Mouse (Mus musculus) kidney, postnatal 0 days (tissue): ENCODE data around the gene Supt6. TPM values are rescaled to one million over a fixed set of nuclear protein-coding genes. Genes with fewer than 3 reads are reported as not detected.

Experiments
- ATAC-seq: fragments of 200-750 bp; cut with Nextera tagmentation; replicated peaks from 2 replicates; pipeline ENCODE4 v1.8.0; 2017; ENCODE audit warnings: low read depth, moderate number of reproducible peaks, moderate TSS enrichment, moderate library complexity; ENCODE audit not compliant: low FRiP score
- DNase-seq: peaks from one replicate; pipeline ENCODE4 v3.0.0-alpha.2; 2016; ENCODE audit warnings: low spot score
- H3K27ac ChIP-seq: fragments of 300-500 bp; sonication (generic); 2 replicates; pipeline ENCODE4 v1.5.1; 2014; ENCODE audit warnings: mild to moderate bottlenecking
- H3K27me3 ChIP-seq: fragments of 300-500 bp; sonication (generic); 2 replicates; pipeline ENCODE4 v1.6.1; 2014; ENCODE audit warnings: low read length, mixed read lengths; ENCODE audit not compliant: insufficient read depth
- H3K36me3 ChIP-seq: fragments of 300-500 bp; sonication (generic); 2 replicates; pipeline ENCODE4 v1.6.1; 2014; ENCODE audit warnings: low read length, mixed read lengths; ENCODE audit not compliant: insufficient read depth
- H3K4me1 ChIP-seq: fragments of 300-500 bp; sonication (generic); replicated peaks from 2 replicates; pipeline ENCODE4 v1.6.1; 2014; ENCODE audit warnings: antibody characterized with exemption, low read length, mixed read lengths; ENCODE audit not compliant: insufficient read depth
- H3K4me2 ChIP-seq: fragments of 300-500 bp; sonication (generic); 2 replicates; pipeline ENCODE4 v1.6.1; 2014; ENCODE audit warnings: mild to moderate bottlenecking, low read length, moderate library complexity, mixed read lengths
- H3K4me3 ChIP-seq: fragments of 300-500 bp; sonication (generic); replicated peaks from 2 replicates; pipeline ENCODE4 v1.5.1; 2014; ENCODE audit warnings: low read depth, low read length
- H3K9ac ChIP-seq: fragments of 300-500 bp; sonication (generic); 2 replicates; pipeline ENCODE4 v1.6.1; 2014; ENCODE audit warnings: low read depth, low read length
- H3K9me3 ChIP-seq: fragments of 300-500 bp; sonication (generic); replicated peaks from 2 replicates; pipeline ENCODE4 v1.6.1; 2016; ENCODE audit warnings: low read length, inconsistent platforms, mixed read lengths
- CTCF ChIP-seq: IDR thresholded peaks from 2 replicates; pipeline ENCODE4 v1.5.1; 2016; ENCODE audit warnings: antibody characterized with exemption, low read depth, mild to moderate bottlenecking, moderate library complexity
- WGBS: fragments of 180-500 bp; shearing (Covaris S2); extraction: QIAGEN DNeasy Blood & Tissue Kit; methylation state at CpG from one replicate; pipeline ENCODE4 v1.1.7; 2014; 5-methylcytosine and 5-hydroxymethylcytosine counted together
- microRNA-seq: library from miRNA; unstranded; fragments of <30 nt; microRNA quantifications from one replicate; pipeline ENCODE4, GENCODE M21; 2016
- polyA plus RNA-seq: library from polyadenylated mRNA; unstranded; fragments of >200 nt; fragmentation: Nextera tagmentation; extraction: Ambion mirVana; gene quantifications from 2 replicates; pipeline ENCODE4 v1.2.1, GENCODE M21; 2015

The Supt6 gene
- polyA plus RNA-seq, 1 experiment from 2014 or later: 14.4 TPM

- ATAC-seq (no peak), DNase-seq (no peak)
- 32% methylated on average over 6 of the region's 6 CpGs for WGBS
- Histone ChIP-seq H3K4me3 (no peak overlapping the region; the same call in 1 of the 2 replicates), H3K4me1 (peaks cover 33% of the 10 kb centered on the region), H3K36me3 (peaks cover 34% of the 10 kb centered on the region), H3K9ac (0 out of 2 replicates have a peak overlapping the region, but pooled peaks have one; percentile 93), H3K4me2 (peak overlapping the region; percentile 90), H3K27me3 (no peaks in the 10 kb centered on the region), H3K9me3 (no peaks in the 10 kb centered on the region), H3K27ac (peak overlapping the region; percentile 98)
- no peak for TF ChIP-seq CTCF
Observed at GRCm38 (mm10) chr11:78162504-78162903, 83.3 kb downstream of the Supt6 start.

- TF ChIP-seq CTCF: no peak
- Histone ChIP-seq H3K4me1 (peaks cover 33% of the 10 kb centered on the region), H3K9ac (no peak overlapping the region), H3K27me3 (no peaks in the 10 kb centered on the region), H3K27ac (peak overlapping the region; percentile 98), H3K4me3 (no peak overlapping the region), H3K4me2 (peak overlapping the region; percentile 90; the same call in 1 of the 2 replicates), H3K36me3 (peaks cover 34% of the 10 kb centered on the region), H3K9me3 (no peaks in the 10 kb centered on the region)
- no peak for DNase-seq
- ATAC-seq: no peak
- WGBS: 29% methylated on average over 4 of the region's 4 CpGs
Observed at GRCm38 (mm10) chr11:78161968-78162367, 83.8 kb downstream of the Supt6 start.

DNA sequence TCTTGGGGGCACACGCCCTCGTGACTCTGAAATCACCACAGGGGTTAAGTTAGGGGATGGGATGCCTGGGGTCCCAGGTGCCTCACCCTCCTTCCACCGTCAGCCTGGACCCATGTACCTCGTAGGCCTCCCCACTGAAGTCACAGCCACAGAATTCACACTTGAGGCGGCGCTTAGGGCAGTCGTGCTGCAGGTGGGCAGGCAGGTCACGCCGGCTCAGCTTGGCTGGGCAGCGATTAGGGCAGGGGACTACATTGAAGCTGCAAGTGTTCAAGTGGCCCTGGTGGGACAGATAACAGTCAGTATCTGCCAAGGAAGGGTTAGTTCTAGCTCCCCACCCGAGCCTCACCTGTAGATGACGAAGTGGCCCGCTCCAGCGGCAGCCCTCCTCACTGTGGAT lies 84.6 kb downstream of the Supt6 start:
- H3K36me3 ChIP-seq: peaks cover 34% of the 10 kb centered on the region

DNA sequence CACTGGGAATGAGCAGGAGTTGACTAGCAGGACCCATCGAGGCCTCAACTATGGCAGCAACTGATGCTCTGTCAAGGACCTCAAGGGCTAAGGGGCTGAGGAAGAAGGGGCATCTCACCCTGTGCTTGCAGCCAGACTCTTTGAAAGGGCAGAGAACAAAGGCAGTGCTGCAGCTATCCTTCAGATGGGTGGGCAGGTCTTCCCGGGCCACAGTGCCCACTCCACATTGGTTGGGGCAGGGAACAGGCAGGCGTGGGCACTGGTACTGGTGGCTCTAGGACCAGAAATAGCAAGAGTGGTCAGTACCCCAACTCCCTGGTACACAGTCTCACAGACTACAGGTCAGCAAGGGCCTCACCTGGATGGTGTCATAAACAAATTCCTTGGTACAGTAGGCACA lies 85.1 kb downstream of the Supt6 start:
- no peaks in the 10 kb centered on the region for H3K27me3 ChIP-seq
- no peak for TF ChIP-seq CTCF
- ATAC-seq (no peak), DNase-seq (no peak)
- H3K9ac ChIP-seq: no peak overlapping the region
- H3K9me3 ChIP-seq: no peaks in the 10 kb centered on the region
- 85% methylated on average over 3 of the region's 3 CpGs for WGBS
- peaks cover 34% of the 10 kb centered on the region for H3K36me3 ChIP-seq
- H3K27ac ChIP-seq: peak overlapping the region; percentile 19; the same call in 1 of the 2 replicates
- H3K4me2 ChIP-seq: no peak overlapping the region
- H3K4me1 ChIP-seq: peaks cover 25% of the 10 kb centered on the region; the same call in 1 of the 2 replicates
- H3K4me3 ChIP-seq: no peak overlapping the region

More for the DNA sequence above, 84.6 kb downstream of the Supt6 start:
- Histone ChIP-seq H3K27ac (no peak overlapping the region), H3K9ac (no peak overlapping the region), H3K4me3 (no peak overlapping the region), H3K9me3 (no peaks in the 10 kb centered on the region), H3K4me2 (no peak overlapping the region), H3K4me1 (peaks cover 30% of the 10 kb centered on the region), H3K27me3 (no peaks in the 10 kb centered on the region)
- DNase-seq: no peak
- no peak for TF ChIP-seq CTCF
- no peak for ATAC-seq
- 83% methylated on average over 14 of the region's 14 CpGs for WGBS

- H3K4me3 ChIP-seq: no peak overlapping the region
- TF ChIP-seq CTCF: no peak
- no peak overlapping the region for H3K4me2 ChIP-seq
- no peaks in the 10 kb centered on the region for H3K9me3 ChIP-seq
- DNase-seq: no peak
- peak overlapping the region; percentile 19; the same call in 1 of the 2 replicates for H3K27ac ChIP-seq
- H3K36me3 ChIP-seq: peaks cover 34% of the 10 kb centered on the region
- H3K9ac ChIP-seq: no peak overlapping the region
- ATAC-seq: no peak
- H3K4me1 ChIP-seq: peaks cover 24% of the 10 kb centered on the region; the same call in 1 of the 2 replicates
- H3K27me3 ChIP-seq: no peaks in the 10 kb centered on the region
- 85% methylated on average over 18 of the region's 18 CpGs for WGBS
Observed at GRCm38 (mm10) chr11:78160171-78160570, 85.6 kb downstream of the Supt6 start.

- no peak for ATAC-seq
- H3K27ac ChIP-seq: no peak overlapping the region
- H3K27me3 ChIP-seq: no peaks in the 10 kb centered on the region
- H3K9me3 ChIP-seq: no peaks in the 10 kb centered on the region
- peaks cover 39% of the 10 kb centered on the region for H3K36me3 ChIP-seq
- no peak overlapping the region for H3K9ac ChIP-seq
- H3K4me1 ChIP-seq: peaks cover 24% of the 10 kb centered on the region; the same call in 1 of the 2 replicates
- 53% methylated on average over 7 of the region's 7 CpGs for WGBS
- H3K4me3 ChIP-seq: no peak overlapping the region
- no peak overlapping the region for H3K4me2 ChIP-seq
- DNase-seq: no peak
- TF ChIP-seq CTCF: no peak
Observed at GRCm38 (mm10) chr11:78159557-78159956, 86.2 kb downstream of the Supt6 start.

- peak; percentile 99 for TF ChIP-seq CTCF
- Histone ChIP-seq H3K27ac (no peak overlapping the region), H3K27me3 (no peaks in the 10 kb centered on the region), H3K4me2 (no peak overlapping the region), H3K9ac (no peak overlapping the region), H3K9me3 (no peaks in the 10 kb centered on the region), H3K4me1 (peaks cover 24% of the 10 kb centered on the region; the same call in 1 of the 2 replicates), H3K36me3 (peaks cover 43% of the 10 kb centered on the region), H3K4me3 (no peak overlapping the region)
- ATAC-seq (peak; percentile 63), DNase-seq (peak; percentile 96)
- WGBS: 29% methylated on average over 2 of the region's 2 CpGs
Observed at GRCm38 (mm10) chr11:78159096-78159495, 86.7 kb downstream of the Supt6 start.

Small RNAs within 50 kb of the gene (microRNA-seq; reads per million reads assigned to microRNA genes)
- gene Mir7653: not detected

Other genes starting within 250 kb of the Supt6 start
- gene Dhrs13, start 213.7 kb downstream of the Supt6 start, polyA plus RNA-seq: 13.6 and 15.2 TPM in 2 replicates
- 38.5 and 42.4 TPM in 2 replicates for gene Flot2, start 208.1 kb downstream of the Supt6 start, polyA plus RNA-seq
- 25.0 and 26.9 TPM in 2 replicates for gene Eral1, start 165.6 kb downstream of the Supt6 start, polyA plus RNA-seq
- gene Fam222b, start 151.3 kb downstream of the Supt6 start, polyA plus RNA-seq: 13.3 and 13.8 TPM in 2 replicates
- 79.2 and 79.6 TPM in 2 replicates for gene Traf4, start 80.4 kb downstream of the Supt6 start, polyA plus RNA-seq
- 18.2 and 19.9 TPM in 2 replicates for gene Nek8, start 69.3 kb downstream of the Supt6 start, polyA plus RNA-seq
- 43.4 and 46.6 TPM in 2 replicates for gene Tlcd1, start 69.3 kb downstream of the Supt6 start, polyA plus RNA-seq
- gene Rpl23a, start 62.4 kb downstream of the Supt6 start, polyA plus RNA-seq: 1,409 and 1,636 TPM in 2 replicates
- gene Rab34, start 57.6 kb downstream of the Supt6 start, polyA plus RNA-seq: 129 and 131 TPM in 2 replicates
- 3.1 and 3.2 TPM in 2 replicates for gene Proca1, start 52.6 kb downstream of the Supt6 start, polyA plus RNA-seq
- gene Sdf2, start 241 bp downstream of the Supt6 start, polyA plus RNA-seq: 104 and 106 TPM in 2 replicates
- gene 2610507B11Rik, start 15.8 kb upstream of the Supt6 start, polyA plus RNA-seq: 96.3 and 98.2 TPM in 2 replicates
- gene BC030499, start 44.9 kb upstream of the Supt6 start, polyA plus RNA-seq: 0.17 TPM in 1 of 2 replicates, not detected in the other
- gene Spag5, start 55.5 kb upstream of the Supt6 start, polyA plus RNA-seq: 12.4 and 14.8 TPM in 2 replicates
- 12.5 and 13.0 TPM in 2 replicates for gene Aldoc, start 77.0 kb upstream of the Supt6 start, polyA plus RNA-seq
- 67.5 and 74.9 TPM in 2 replicates for gene Pigs, start 82.4 kb upstream of the Supt6 start, polyA plus RNA-seq
- 30.4 TPM in 2 replicates for gene Unc119, start 97.5 kb upstream of the Supt6 start, polyA plus RNA-seq
- gene Foxn1, start 140.6 kb upstream of the Supt6 start, polyA plus RNA-seq: not detected in 2 replicates
- 6.5 and 6.6 TPM in 2 replicates for gene Slc13a2, start 176.2 kb upstream of the Supt6 start, polyA plus RNA-seq
- gene Slc46a1, start 219.7 kb upstream of the Supt6 start, polyA plus RNA-seq: 21.7 and 23.4 TPM in 2 replicates